Mouse (Mus musculus) C2C12 (cell line): Measurements from ENCODE around the gene Dpt.

Experiments used
- CEBPB ChIP-seq: IDR thresholded peaks from one replicate; pipeline ENCODE4 v1.6.1; 2011; ENCODE audit warnings: low read depth, mild to moderate bottlenecking, control low read depth, moderate library complexity
- CTCF ChIP-seq: IDR thresholded peaks from one replicate; pipeline ENCODE4 v1.5.1; 2011; ENCODE audit not compliant: control insufficient read depth, insufficient read depth, insufficient read length
- MAX ChIP-seq: IDR thresholded peaks from one replicate; pipeline ENCODE4 v1.6.1; 2011; ENCODE audit warnings: mild to moderate bottlenecking, control low read depth
- MYOG ChIP-seq: IDR thresholded peaks from one replicate; pipeline ENCODE4 v1.6.1; 2011; ENCODE audit not compliant: control insufficient read depth, insufficient read length; ENCODE audit errors: extremely low read depth
- USF1 ChIP-seq: IDR thresholded peaks from one replicate; pipeline ENCODE4 v1.6.1; 2011; ENCODE audit warnings: low read depth, mild to moderate bottlenecking, control low read depth, moderate library complexity

- TF ChIP-seq CTCF (no peak), MAX (no peak), USF1 (no peak), CEBPB (no peak), MYOG (no peak)
These were observed 25.8 kb downstream of the Dpt start for GRCm38 (mm10) chr1:164822268-164822667.
